In the genomic region with DNA sequence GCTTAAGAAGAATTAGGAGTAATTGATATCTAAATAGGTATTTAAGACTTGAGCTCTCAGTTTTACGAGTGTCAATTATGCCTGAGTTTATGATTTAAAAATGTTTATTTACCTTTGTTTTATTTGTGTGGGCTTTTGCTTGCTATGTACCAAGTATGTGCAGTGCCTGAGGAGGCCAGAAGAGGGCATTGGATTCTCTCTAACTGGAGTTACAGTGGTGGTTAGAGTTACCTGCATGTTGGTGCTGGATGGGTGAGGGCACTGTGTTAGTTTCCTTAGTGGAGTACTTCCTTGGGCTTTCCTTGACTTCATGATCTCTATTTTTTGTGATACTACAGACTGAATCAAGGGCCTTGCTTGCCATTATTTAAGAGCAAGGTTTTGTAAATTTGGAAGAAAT, we compare ENCODE assay signal across 10 mouse cellular contexts. TPM values are rescaled to one million over a fixed set of nuclear protein-coding genes. Genes with fewer than 3 reads are reported as not detected.
DNase-seq lines count a peak whose midpoint lies in the region; ATAC-seq lines count a peak whose summit lies in the region.
"Had no signal": no experiment of that assay in that cellular context is flagged by ENCODE, and none has a peak within 500 bp of the region (broad histone marks: within the 10 kb centered on the region; RNA-seq: fewer than 3 reads in every experiment).

No protein-coding gene starts in this region.

- peaks cover 15% of the 10 kb centered on the region for H3K36me3 ChIP-seq in neural tube, embryonic 14.5 days (ENCODE audit: control insufficient read depth, insufficient read depth, low read length)

- no peak for DNase-seq in frontal cortex, postnatal 10 days (ENCODE audit: low spot score in 2 of 2)
- DNase-seq in neural tube, embryonic 10.5 days (ENCODE audit: extremely low spot score, low spot score) = no peak
- DNase-seq in embryo, embryonic 11 days = peak; percentile 30
- DNase-seq in lung, postnatal 36 days = peak; percentile 56
- no peak for DNase-seq in ovary, postnatal 36 days (ENCODE audit: low spot score)

- H3K27ac ChIP-seq in neural tube, embryonic 14.5 days (ENCODE audit: low read depth, low read length) = no peak overlapping the region
- H3K27ac ChIP-seq: heart, embryonic 15.5 days; midbrain, embryonic 12.5 days had no signal

- H3K9me3 ChIP-seq in neural tube, embryonic 14.5 days (ENCODE audit: control insufficient read depth, low read length) = no peaks in the 10 kb centered on the region
- H3K9me3 ChIP-seq: heart, embryonic 15.5 days had no signal

- no peak overlapping the region for H3K4me2 ChIP-seq in neural tube, embryonic 14.5 days (ENCODE audit: low read depth, low read length)
- H3K4me2 ChIP-seq: heart, embryonic 15.5 days; midbrain, embryonic 12.5 days had no signal

- 63% methylated on average over 1 of the region's 1 CpGs for WGBS in neural tube, embryonic 14.5 days

- H3K27me3 ChIP-seq in neural tube, embryonic 14.5 days (ENCODE audit: control insufficient read depth, insufficient read depth, low read length) = no peaks in the 10 kb centered on the region
- H3K27me3 ChIP-seq: heart, embryonic 15.5 days; midbrain, embryonic 12.5 days had no signal

- ATAC-seq in frontal cortex, adult (ENCODE audit: low TSS enrichment) = peak; percentile 64; the same call in 1 of the 2 replicates
- peak; percentile 70; the same call in 1 of the 2 replicates for ATAC-seq in neural tube, embryonic 14.5 days (ENCODE audit: low read depth)
- ATAC-seq in monocyte, adult 5-6 weeks (replicated peaks; ENCODE audit: insufficient number of reproducible peaks, low FRiP score, low TSS enrichment, poor library complexity, severe bottlenecking) = no peak

- H3K4me1 ChIP-seq in neural tube, embryonic 14.5 days (ENCODE audit: control insufficient read depth, insufficient read depth, low read length) = no peaks in the 10 kb centered on the region
- H3K4me1 ChIP-seq: heart, embryonic 15.5 days; midbrain, embryonic 12.5 days had no signal

- H3K9ac ChIP-seq in neural tube, embryonic 14.5 days (replicated peaks; ENCODE audit: low read depth, low read length) = no peak overlapping the region
- H3K9ac ChIP-seq: heart, embryonic 15.5 days; midbrain, embryonic 12.5 days had no signal

- no peak overlapping the region for H3K4me3 ChIP-seq in neural tube, embryonic 14.5 days (ENCODE audit: low read depth, low read length)
- H3K4me3 ChIP-seq: heart, embryonic 15.5 days; midbrain, embryonic 12.5 days had no signal

RNA-seq across cellular contexts. Expression of a gene that starts 10.6 kb away (rescaled TPM):
- polyA plus RNA-seq in neural tube, embryonic 14.5 days (2014; fragmentation: Nextera tagmentation; extraction: Ambion mirVana) = 43.3 and 45.1 TPM in 2 replicates
- total RNA-seq in monocyte, adult 5-6 weeks (2017) = 5.8 to 20.7 TPM (median 9.2 TPM) in 3 replicates

RNA-seq across cellular contexts. Expression of a gene that starts 25.8 kb away (rescaled TPM):
- 38.6 and 45.2 TPM in 2 replicates for polyA plus RNA-seq in neural tube, embryonic 14.5 days (2014; fragmentation: Nextera tagmentation; extraction: Ambion mirVana)
- total RNA-seq in monocyte, adult 5-6 weeks (2017) = 27.0 to 55.5 TPM (median 30.2 TPM) in 3 replicates

Comparison
In these comparisons a context has a peak if more than half of its experiments do, and no peak if none do; other contexts are left out.
1. DNase-seq: peak in embryo, embryonic 11 days (single experiment) and lung, postnatal 36 days (single experiment); none in frontal cortex, postnatal 10 days (0 of 2), neural tube, embryonic 10.5 days (single experiment) and ovary, postnatal 36 days (single experiment).